Mouse (Mus musculus) CH12.LX (cell line): ENCODE measurements at regions not wholly inside any gene's neighbourhood (a gene's known extent, or its start where the extent isn't known, plus 50 kb on each side); places are given as distances from the start of the nearest gene placed in this dataset.

Experiments
- DNase-seq: peaks from one replicate; pipeline ENCODE4 v3.0.0-alpha.2; 2013; ENCODE audit errors: extremely low read depth
- H3K27ac ChIP-seq: 2 replicates; pipeline ENCODE4 v1.5.1; 2012; ENCODE audit warnings: low read depth, mild to moderate bottlenecking, control low read depth, moderate library complexity; ENCODE audit not compliant: insufficient read depth
- H3K27me3 ChIP-seq: replicated peaks from 2 replicates; pipeline ENCODE3; 2012; ENCODE audit warnings: inconsistent platforms
- H3K36me3 ChIP-seq, 2 experiments: replicated peaks in 1 of 2; 2 replicates each; pipeline versions ENCODE3 to v1.6.1; 2012; ENCODE audit warnings: inconsistent platforms in 1 of 2, low read length in 1 of 2, mild to moderate bottlenecking in 1 of 2, mixed read lengths in 1 of 2, moderate library complexity in 1 of 2; ENCODE audit not compliant: control insufficient read depth in 1 of 2, insufficient read depth in 1 of 2
- H3K4me1 ChIP-seq, 2 experiments: 2 replicates each; pipeline ENCODE4 v1.6.1; 2012; ENCODE audit warnings: inconsistent platforms in 1 of 2, moderate library complexity in 1 of 2; ENCODE audit not compliant: insufficient read depth in 2 of 2, control insufficient read depth in 1 of 2
- H3K4me2 ChIP-seq: 2 replicates; pipeline ENCODE4 v1.6.1; 2012; ENCODE audit warnings: low read depth, mild to moderate bottlenecking, control low read depth; ENCODE audit not compliant: poor library complexity, insufficient read depth, severe bottlenecking
- H3K4me3 ChIP-seq, 3 experiments: fragments of 150-350 bp in 1 of 3; sonication (generic) in 1 of 3; replicated peaks in 1 of 3; 2 replicates each; pipeline versions ENCODE3 to v1.5.1; 2011 to 2012; ENCODE audit warnings: low read depth in 2 of 3, low read length in 2 of 3, mild to moderate bottlenecking in 2 of 3, moderate library complexity in 2 of 3, control low read depth in 1 of 3, improper control_type of control experiment in 1 of 3, inconsistent platforms in 1 of 3, mixed read lengths in 1 of 3; ENCODE audit not compliant: poor library complexity in 1 of 3
- H3K79me2 ChIP-seq: replicated peaks from 2 replicates; pipeline ENCODE4 v1.6.1; 2012; ENCODE audit warnings: mild to moderate bottlenecking, moderate library complexity; ENCODE audit not compliant: control insufficient read depth, poor library complexity, insufficient read depth, severe bottlenecking; ENCODE audit errors: extremely low read depth
- H3K9ac ChIP-seq: 2 replicates; pipeline ENCODE4 v1.6.1; 2012; ENCODE audit warnings: low read depth, mild to moderate bottlenecking, control low read depth, moderate library complexity; ENCODE audit not compliant: insufficient read depth
- H3K9me3 ChIP-seq: replicated peaks from 2 replicates; pipeline ENCODE3; 2012; ENCODE audit warnings: low read length, inconsistent platforms, mixed read lengths
- CHD1 ChIP-seq: IDR thresholded peaks from 2 replicates; pipeline ENCODE4 v1.6.1; 2012; ENCODE audit warnings: low read depth, low read length, improper control_type of control experiment, inconsistent platforms
- CTCF ChIP-seq, 2 experiments: IDR thresholded peaks in 1 of 2; conservative IDR thresholded peaks in 1 of 2; 2 replicates each; pipeline ENCODE4 v1.5.1; 2011 to 2012; ENCODE audit warnings: low read depth in 2 of 2, low read length in 2 of 2, improper control_type of control experiment in 1 of 2, inconsistent platforms in 1 of 2, mild to moderate bottlenecking in 1 of 2, moderate library complexity in 1 of 2
- GABPA ChIP-seq: IDR thresholded peaks from 2 replicates; pipeline ENCODE4 v1.6.1; 2012; ENCODE audit warnings: low read depth, low read length, improper control_type of control experiment, inconsistent platforms; ENCODE audit not compliant: insufficient replicate concordance
- MAZ ChIP-seq: IDR thresholded peaks from 2 replicates; pipeline ENCODE4 v1.6.1; 2012; ENCODE audit warnings: low read depth, mild to moderate bottlenecking, inconsistent platforms, low read length, improper control_type of control experiment, moderate library complexity
- MEF2A ChIP-seq: IDR thresholded peaks from 2 replicates; pipeline ENCODE4 v1.6.1; 2014; ENCODE audit warnings: low read depth, mild to moderate bottlenecking, inconsistent platforms, low read length, improper control_type of control experiment, borderline replicate concordance
- MYC ChIP-seq: IDR thresholded peaks from 2 replicates; pipeline ENCODE4 v1.6.1; 2011; ENCODE audit warnings: low read depth, mild to moderate bottlenecking, improper control_type of control experiment, low read length
- NELFE ChIP-seq: IDR thresholded peaks from 2 replicates; pipeline ENCODE4 v1.6.1; 2011; ENCODE audit warnings: low read depth, low read length, improper control_type of control experiment
- RAD21 ChIP-seq: IDR thresholded peaks from 2 replicates; pipeline ENCODE4 v1.6.1; 2011; ENCODE audit warnings: low read depth, mild to moderate bottlenecking, low read length, improper control_type of control experiment, moderate library complexity
- SIN3A ChIP-seq: IDR thresholded peaks from 2 replicates; pipeline ENCODE4 v1.6.1; 2012; ENCODE audit warnings: low read length, improper control_type of control experiment, inconsistent platforms
- SMC3 ChIP-seq: IDR thresholded peaks from 2 replicates; pipeline ENCODE4 v1.6.1; 2011; ENCODE audit warnings: low read depth, low read length, improper control_type of control experiment
- UBTF ChIP-seq: IDR thresholded peaks from 2 replicates; pipeline ENCODE4 v1.6.1; 2012; ENCODE audit warnings: low read depth, mild to moderate bottlenecking, inconsistent platforms, low read length, improper control_type of control experiment, moderate library complexity
- USF1 ChIP-seq: IDR thresholded peaks from 2 replicates; pipeline ENCODE4 v1.6.1; 2014; ENCODE audit warnings: low read depth, mild to moderate bottlenecking, inconsistent platforms, low read length, improper control_type of control experiment
- ZC3H11A ChIP-seq: IDR thresholded peaks from 2 replicates; pipeline ENCODE4 v1.6.1; 2012; ENCODE audit warnings: low read depth, mild to moderate bottlenecking, inconsistent platforms, low read length, improper control_type of control experiment
- ZNF384 ChIP-seq: IDR thresholded peaks from 2 replicates; pipeline ENCODE4 v1.6.1; 2012; ENCODE audit warnings: low read depth, low read length, improper control_type of control experiment, inconsistent platforms
- dilution Hi-C: fragments of 300-500 bp; cut with MboI; formaldehyde crosslinking; loops from 2 replicates; pipeline ENCODE4 v1.14.3; 2020; ENCODE audit warnings: low sequenced_read_pairs; ENCODE audit not compliant: extremely low pct_unique_long_range_greater_than_20kb, extremely low pct_ligation_motif_present
- in situ Hi-C: fragments of 300-500 bp; cut with MboI; formaldehyde crosslinking; loops from 3 replicates; pipeline ENCODE4 v1.14.3; 2019; ENCODE audit warnings: low sequenced_read_pairs, low pct_ligation_motif_present, low pct_unique_long_range_greater_than_20kb, mixed read lengths

DNA sequence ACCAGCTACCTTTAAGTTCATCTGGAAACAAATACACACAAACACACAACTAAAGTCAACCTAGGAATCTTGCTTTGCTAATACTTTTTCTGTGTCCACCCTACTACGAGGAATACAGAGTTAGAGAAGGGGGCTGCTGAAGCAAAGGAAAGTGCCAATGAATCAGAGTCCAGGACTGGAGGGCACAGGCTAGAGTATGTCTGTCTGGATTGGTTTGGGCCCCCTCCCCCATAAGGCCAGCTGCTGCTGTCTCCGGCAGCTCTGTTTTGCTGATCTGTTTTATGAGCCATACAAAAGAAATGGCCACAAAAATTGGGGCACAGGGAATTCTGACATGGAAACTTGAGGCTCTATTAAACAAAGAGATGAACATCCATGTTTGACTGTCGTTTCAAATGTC, 74.8 kb upstream of the Slc25a13 start:
- H3K27me3 ChIP-seq: no peaks in the 10 kb centered on the region
- no peak overlapping the region for H3K27ac ChIP-seq
- H3K36me3 ChIP-seq: no peaks in the 10 kb centered on the region
- dilution Hi-C loops: no loop called here
- DNase-seq: no peak
- H3K4me2 ChIP-seq: no peak overlapping the region
- H3K4me3 ChIP-seq: no peak overlapping the region
- H3K4me1 ChIP-seq: peaks cover 0 to 3% of the 10 kb centered on the region in 2 experiments; a peak in 1 of 4 replicates
- in situ Hi-C loops: loop anchor here (25.0 kb wide), 1 partner anchor 596 kb away; the partner anchor contains the start of gene Dlx5
- H3K9ac ChIP-seq: no peak overlapping the region
- H3K79me2 ChIP-seq: no peaks in the 10 kb centered on the region
- no peaks in the 10 kb centered on the region for H3K9me3 ChIP-seq
- no peak for TF ChIP-seq SIN3A
- no peak for TF ChIP-seq MEF2A
- TF ChIP-seq MYC: no peak
- TF ChIP-seq NELFE: no peak
- no peak for TF ChIP-seq ZNF384
- TF ChIP-seq MAZ: no peak
- no peak for TF ChIP-seq UBTF
- TF ChIP-seq GABPA: no peak
- TF ChIP-seq, all 38 proteins: peak for 0

DNA sequence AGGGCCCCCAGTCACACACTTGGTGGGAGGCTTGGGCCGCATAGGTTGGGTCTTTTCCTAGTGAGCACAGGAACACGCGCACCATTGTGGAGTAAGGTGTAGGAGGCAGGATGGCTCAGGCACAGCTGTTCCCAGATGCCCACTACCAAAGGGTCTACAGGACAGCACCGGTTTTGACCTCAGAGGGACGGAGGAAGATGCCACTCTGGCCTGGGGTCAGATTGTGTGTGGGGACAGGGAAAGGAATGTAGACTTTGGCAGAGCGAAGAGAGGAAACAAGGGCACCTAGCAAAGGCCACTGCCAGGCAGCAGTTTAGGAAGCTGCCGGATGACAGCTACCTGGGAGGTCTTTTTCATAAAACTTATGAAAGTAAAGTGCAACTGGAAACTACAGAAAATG, 73.5 kb upstream of the Slc25a13 start:
- Histone ChIP-seq H3K9ac (no peak overlapping the region), H3K4me1 (peaks cover 0 to 3% of the 10 kb centered on the region in 2 experiments; a peak in 1 of 4 replicates), H3K4me2 (no peak overlapping the region), H3K79me2 (no peaks in the 10 kb centered on the region), H3K27ac (no peak overlapping the region), H3K36me3 (no peaks in the 10 kb centered on the region), H3K4me3 (no peak overlapping the region), H3K27me3 (no peaks in the 10 kb centered on the region), H3K9me3 (no peaks in the 10 kb centered on the region)
- dilution Hi-C loops: no loop called here
- DNase-seq: no peak
- TF ChIP-seq RAD21: no peak
- TF ChIP-seq CHD1: no peak
- TF ChIP-seq ZC3H11A: no peak
- in situ Hi-C loops: loop anchor here (25.0 kb wide), 1 partner anchor 597 kb away; the partner anchor contains the start of gene Dlx5

DNA sequence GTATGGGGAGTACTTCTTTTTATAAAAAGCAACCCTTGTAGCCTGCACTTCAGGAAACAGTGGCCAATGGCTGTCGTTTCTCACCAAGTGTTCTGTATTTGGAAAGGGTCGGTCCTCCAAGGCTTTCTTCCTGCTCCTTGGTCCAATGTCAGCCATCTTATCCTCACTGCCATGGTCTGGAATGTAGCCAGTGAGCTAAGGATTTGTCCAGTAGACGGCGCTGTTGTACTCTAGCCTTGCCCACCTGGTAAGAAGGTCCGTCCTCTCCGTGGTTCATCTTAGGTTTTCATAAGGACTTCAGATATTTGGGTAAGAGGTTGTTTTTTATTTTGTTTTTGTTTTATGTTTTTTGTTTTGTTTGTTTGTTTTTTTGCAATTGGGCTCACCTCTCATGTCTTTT, 72.8 kb upstream of the Slc25a13 start:
- in situ Hi-C loops: loop anchor here (25.0 kb wide), 1 partner anchor 597 kb away; the partner anchor contains the start of gene Dlx5
- peaks cover 0 to 3% of the 10 kb centered on the region in 2 experiments; a peak in 1 of 4 replicates for H3K4me1 ChIP-seq
- no peak overlapping the region for H3K27ac ChIP-seq
- no peaks in the 10 kb centered on the region for H3K27me3 ChIP-seq
- no peaks in the 10 kb centered on the region for H3K79me2 ChIP-seq
- peak; percentile 75 for TF ChIP-seq SMC3
- peak; percentile 60 for TF ChIP-seq RAD21
- peak; percentile 69 to 88 for TF ChIP-seq CTCF (conservative IDR thresholded peaks at IDR 0.05 in 1 of 2, IDR thresholded peaks at IDR 0.05 in 1 of 2; ENCODE audit: low read depth in 2 of 2, low read length in 2 of 2)
- TF ChIP-seq USF1: no peak
- TF ChIP-seq SIN3A: no peak
- no peak for TF ChIP-seq MEF2A
- DNase-seq: peak; percentile 70
- dilution Hi-C loops: no loop called here
- no peak overlapping the region for H3K4me3 ChIP-seq
- no peaks in the 10 kb centered on the region for H3K36me3 ChIP-seq
- H3K9ac ChIP-seq: no peak overlapping the region
- no peaks in the 10 kb centered on the region for H3K9me3 ChIP-seq
- no peak overlapping the region for H3K4me2 ChIP-seq
